Mouse (Mus musculus) c-Kit-positive CD71-negative TER-119-negative erythroid progenitor cells, embryonic 14.5 days (primary cell): Measurements from ENCODE around the gene Cxcl13.

Experiments used
- DNase-seq: peaks from one replicate; pipeline ENCODE4 v3.0.0-alpha.2; 2013; ENCODE audit warnings: low read depth

Gene Cxcl13

GRCm38 (mm10) chr5:95983797-95984486 lies 27.2 kb downstream of the Cxcl13 start:
- no peak for DNase-seq

- no peak for DNase-seq
Measured at GRCm38 (mm10) chr5:95991339-95992292, 34.9 kb downstream of the Cxcl13 start.

GRCm38 (mm10) chr5:95997276-95997675 lies 40.5 kb downstream of the Cxcl13 start:
- no peak for DNase-seq

- DNase-seq: no peak
Measured at GRCm38 (mm10) chr5:96003348-96003747, 46.6 kb downstream of the Cxcl13 start.

GRCm38 (mm10) chr5:96008274-96008842 lies 51.6 kb downstream of the Cxcl13 start:
- DNase-seq: no peak

GRCm38 (mm10) chr5:96009076-96009475 lies 52.3 kb downstream of the Cxcl13 start:
- DNase-seq: no peak
